Mouse (Mus musculus): ENCODE data around the gene Arpc3. TPM values are rescaled to one million over a fixed set of nuclear protein-coding genes. Genes with fewer than 3 reads are reported as not detected.
A peak's percentile ranks its signal among the peaks of the same experiment; 100 is the strongest.

Gene Arpc3
- 100 to 1,000 TPM; 164 to 180 TPM for total RNA-seq (2021)
- long read RNA-seq, experiment 1, transcript Arpc3-202 (7 exons, 899 nt) = major isoform, 11 of 15 reads
- long read RNA-seq, experiment 1, partial matches to known transcripts = 4 of 15 reads
- long read RNA-seq, experiment 1, other reads (novel, unspliced or antisense) = 0 of 15 reads
- long read RNA-seq, experiment 2, transcript Arpc3-202 (7 exons, 899 nt) = major isoform, 44 of 52 reads
- long read RNA-seq, experiment 2, partial matches to known transcripts = 3 of 52 reads
- long read RNA-seq, experiment 2, other reads (novel, unspliced or antisense) = 4 of 52 reads

DNA sequence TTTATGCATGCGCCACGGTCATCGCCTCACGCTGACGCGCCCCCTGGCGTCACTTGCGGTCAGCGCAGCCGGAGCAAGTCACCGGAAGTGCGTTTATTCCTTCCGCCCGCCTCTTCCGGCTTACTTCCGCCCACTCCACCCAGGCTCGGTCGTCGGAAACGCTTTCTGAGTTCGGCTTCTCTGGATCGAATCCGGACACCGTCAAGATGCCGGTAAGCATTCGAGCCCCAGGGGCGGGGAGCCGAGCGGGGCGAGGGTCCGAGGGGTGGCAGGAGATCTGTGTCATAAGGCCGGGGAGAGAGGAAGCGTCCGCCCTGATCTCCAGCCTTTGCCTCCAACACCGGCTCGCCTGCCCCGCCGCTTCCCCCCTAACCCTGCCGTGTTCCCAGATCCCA is at the start of gene Arpc3:
Arpc3 (plus strand) TSS at position 93 of the 395 bp plus-strand sequence.
- peak; percentile 72 to 80 for DNase-seq (ENCODE audit: low spot score in 2 of 2)

DNA sequence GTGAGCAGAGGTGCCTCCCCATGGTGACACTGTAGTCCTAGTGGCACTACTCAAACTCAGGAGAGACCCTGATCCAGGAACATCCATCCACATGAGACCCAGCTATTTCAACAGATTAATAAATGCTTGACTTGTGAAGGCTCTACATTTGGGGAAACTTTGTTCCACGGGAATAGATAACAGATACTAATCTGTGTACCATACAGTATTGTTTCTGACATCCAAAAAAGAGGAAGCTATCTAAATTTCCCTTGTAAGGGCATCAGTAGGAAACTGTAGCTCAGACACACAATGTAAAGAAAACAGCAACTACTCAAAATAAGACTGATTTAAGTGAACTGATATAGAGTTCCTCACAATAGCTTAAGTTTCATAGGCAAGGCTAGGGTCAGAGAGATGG is 48.8 kb upstream of the Arpc3 start:
- no peak for DNase-seq (ENCODE audit: low spot score in 2 of 2)

DNA sequence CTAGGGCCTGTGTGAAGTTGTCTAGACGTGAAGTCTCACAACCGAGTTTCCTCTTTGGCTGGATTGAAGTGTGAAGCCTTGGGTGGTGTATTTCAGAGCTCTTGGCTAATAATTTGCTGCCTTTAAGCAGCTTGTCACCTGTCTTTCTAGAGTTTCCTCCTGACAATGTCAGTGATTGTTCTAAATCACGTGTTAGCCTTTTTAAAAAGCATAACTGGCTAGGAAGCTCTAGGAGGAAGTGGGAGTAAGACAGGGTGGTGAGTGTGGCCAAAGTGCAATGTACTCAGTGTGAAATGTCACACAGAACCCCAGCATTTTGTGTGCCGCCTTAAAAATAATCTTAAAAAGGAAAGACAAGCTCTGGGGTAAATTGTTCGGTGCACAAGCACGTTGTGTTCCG is 47.9 kb upstream of the Arpc3 start:
- no peak for DNase-seq (ENCODE audit: low spot score in 2 of 2)

DNA sequence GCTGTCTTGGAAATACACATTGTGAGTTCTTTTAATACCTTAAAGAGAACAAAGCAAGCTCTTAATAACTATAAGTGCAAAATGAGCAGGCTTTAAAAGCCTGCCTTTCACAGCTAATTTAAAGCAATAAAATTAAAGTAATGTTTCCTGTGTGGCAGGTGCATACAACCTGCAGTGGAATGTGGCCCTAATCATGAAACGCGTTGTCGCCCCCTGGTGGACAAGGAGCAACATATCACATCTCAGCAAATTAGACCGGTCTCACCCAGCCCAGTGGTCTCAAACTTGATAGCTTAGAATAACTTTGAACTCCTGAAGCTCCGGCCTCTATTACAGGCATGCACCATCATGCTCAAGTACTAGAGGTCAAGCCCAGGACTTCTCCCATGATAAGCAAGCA is 47.4 kb upstream of the Arpc3 start:
- peak; percentile 24 to 64 for DNase-seq (ENCODE audit: low spot score in 2 of 2)

DNA sequence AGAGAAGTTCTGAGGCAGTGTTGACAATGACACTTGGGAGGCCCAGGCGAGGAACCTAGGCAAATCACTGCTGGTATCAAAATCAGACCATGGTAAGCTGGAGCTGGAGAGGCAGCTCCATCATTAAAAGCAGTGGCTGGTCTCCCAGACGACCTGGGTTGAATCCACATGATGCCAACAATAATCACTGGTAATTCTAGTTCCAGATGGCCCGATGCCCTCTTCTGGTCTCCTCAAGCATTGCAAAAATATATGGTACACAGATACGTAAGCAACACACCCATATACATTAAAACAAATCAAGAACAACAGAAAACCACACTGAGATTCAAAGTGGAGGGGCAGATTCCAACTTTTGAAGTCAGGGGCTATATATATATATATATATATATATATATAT is 45.9 kb upstream of the Arpc3 start:
- DNase-seq (ENCODE audit: low spot score in 2 of 2) = no peak

DNA sequence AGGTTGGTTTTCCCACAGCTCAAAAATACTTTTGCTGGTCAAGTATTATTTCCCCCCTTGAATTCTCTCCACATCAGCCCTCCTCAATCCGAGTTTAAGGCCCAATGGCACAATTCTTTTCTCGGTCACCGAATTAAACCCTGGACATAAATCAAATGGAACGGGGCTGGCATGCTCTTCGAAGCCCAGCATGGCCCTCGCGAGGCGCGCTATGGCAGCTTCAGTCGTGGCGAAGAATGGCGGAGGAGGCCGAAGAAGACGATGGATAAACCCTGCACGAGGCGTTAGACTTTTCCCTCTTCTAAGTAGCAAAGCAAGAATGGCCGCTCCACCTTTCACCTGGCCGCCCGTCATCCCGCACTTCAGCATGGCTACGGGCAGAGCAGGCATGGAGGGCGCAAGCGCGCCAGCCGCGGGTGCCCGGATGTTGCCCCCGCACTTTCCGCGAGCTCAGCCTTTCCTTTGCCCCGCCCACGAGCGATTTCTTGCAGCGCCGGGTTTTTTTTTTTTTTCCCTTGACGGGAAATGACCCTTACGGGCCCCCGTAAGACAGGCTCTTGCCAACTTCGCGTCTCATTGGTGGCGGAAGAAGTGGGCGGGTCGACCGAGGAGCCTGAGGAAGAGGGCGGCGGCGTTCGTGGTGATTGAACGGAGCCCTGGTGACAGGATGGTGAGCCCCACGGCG is 37.7 kb upstream of the Arpc3 start, which contains the start of the genes Rad9b and Vps29:
Rad9b (minus strand) TSS at position 427 of the 685 bp plus-strand sequence.
Vps29 (plus strand) TSS at position 563 of the 685 bp plus-strand sequence.
- DNase-seq (ENCODE audit: low spot score in 2 of 2) = peak; percentile 97

DNA sequence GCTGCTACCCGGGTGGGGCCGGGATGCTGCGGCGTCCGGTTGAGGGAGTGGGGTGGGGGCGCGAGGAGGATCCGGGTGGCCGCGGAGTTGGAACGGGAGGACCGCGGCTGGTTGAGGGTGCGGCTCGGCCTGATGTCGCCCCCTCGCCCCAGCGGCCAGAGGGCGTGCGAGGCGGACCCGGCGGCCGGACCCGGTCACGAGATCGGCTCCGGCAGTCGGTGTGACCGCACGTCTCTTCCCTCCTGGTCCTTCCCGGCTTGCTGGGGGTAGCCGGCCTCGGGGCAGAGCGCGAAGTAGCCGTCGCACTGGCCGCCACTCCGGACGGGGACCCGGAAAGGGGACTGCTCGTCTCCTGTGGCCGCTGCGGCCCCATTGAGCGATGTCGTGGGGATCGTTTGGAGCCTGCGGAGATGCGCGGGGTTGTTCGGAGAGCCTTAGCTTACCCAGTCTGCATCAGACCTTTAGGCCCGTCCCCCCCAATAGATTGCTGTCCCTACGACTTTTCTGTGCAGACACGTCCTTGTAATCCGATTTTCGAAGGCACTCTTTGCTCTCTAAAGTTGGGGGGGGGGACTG is 37.1 kb upstream of the Arpc3 start:
- DNase-seq (ENCODE audit: low spot score in 2 of 2) = no peak

DNA sequence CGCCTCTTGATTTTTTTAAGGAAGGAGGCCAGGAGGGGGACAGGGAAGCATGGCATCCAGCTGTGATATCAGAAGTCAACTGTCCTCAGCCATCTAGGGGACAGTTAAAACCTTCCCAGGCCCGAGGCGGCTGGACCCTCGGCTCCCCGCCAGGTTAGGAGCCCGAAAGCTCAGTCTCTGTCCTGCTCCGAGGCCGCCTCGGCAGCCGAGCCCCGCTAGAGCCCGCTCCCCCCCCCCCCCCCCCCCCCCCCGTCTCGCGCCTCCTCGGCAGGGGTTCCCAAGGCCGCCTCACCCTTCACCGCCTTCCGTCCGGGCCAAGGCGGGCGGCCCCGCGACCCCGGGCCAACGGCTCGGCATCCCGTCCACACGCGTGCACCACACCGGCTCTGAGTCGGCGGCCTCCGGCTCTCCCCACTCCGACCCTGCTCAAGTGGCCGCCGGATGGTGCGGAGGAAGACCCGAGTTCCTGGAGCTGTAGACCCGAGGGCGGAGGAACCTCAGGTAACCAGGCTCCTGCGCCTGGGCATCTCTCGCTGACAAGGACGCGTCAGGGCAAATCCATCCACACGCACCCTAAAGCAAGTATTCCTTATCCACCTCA is 20.0 kb upstream of the Arpc3 start, which contains the start of gene Gpn3:
Gpn3 (plus strand) TSS at position 286 of the 601 bp plus-strand sequence.
- DNase-seq (ENCODE audit: low spot score in 2 of 2) = peak in 1 of 2 experiments; percentile 39

DNA sequence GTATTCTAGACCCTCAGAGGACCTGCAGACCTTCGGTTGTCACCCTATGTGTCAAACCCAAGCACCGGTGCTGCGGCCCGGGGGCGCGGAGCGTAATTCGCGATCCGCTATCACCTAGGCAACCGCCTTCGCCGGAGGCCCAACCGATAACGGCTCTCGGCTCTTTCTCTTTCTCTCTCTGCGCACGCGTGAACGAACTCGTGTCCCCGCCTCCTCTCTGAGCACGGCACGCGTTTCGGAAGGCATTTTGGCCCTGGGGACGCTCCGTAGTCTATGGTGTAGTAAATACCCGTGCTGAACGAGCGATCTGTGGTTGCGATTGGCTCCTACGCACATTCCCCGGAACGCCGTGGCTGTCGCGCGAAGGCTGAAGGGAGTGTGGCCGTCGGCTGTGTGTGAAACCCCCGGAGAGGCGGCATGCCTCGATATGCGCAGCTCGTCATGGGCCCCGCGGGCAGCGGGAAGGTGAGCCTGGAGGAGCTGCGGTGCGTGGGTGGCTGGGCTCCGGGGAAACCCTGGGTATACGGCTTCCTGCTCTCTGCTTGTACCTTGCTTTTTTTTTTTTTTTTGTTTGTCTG is 19.4 kb upstream of the Arpc3 start, which contains the start of gene Fam216a:
Fam216a (minus strand) TSS at position 173 of the 578 bp plus-strand sequence.
- peak; percentile 96 to 99 for DNase-seq (ENCODE audit: low spot score in 2 of 2)

DNA sequence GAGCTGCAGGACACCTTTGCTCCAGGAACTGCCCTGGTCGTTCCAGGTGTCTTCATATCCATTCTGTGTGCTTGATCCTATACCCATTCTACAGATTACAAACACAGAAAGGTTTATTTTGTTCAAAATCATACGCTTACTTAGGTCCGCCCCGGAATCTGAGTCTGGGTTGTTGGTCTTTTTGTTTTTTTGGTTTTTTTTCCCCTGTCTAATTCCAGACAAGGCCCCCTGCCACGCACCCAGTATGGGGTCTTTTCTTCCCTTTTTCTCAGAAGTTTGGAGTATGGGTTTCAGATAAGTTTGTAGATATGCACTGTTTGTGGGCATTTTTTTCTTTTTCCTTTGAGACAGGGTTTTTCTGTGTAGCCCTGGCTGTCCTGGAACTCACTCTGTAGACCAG is 18.8 kb upstream of the Arpc3 start:
- no peak for DNase-seq (ENCODE audit: low spot score in 2 of 2)

DNA sequence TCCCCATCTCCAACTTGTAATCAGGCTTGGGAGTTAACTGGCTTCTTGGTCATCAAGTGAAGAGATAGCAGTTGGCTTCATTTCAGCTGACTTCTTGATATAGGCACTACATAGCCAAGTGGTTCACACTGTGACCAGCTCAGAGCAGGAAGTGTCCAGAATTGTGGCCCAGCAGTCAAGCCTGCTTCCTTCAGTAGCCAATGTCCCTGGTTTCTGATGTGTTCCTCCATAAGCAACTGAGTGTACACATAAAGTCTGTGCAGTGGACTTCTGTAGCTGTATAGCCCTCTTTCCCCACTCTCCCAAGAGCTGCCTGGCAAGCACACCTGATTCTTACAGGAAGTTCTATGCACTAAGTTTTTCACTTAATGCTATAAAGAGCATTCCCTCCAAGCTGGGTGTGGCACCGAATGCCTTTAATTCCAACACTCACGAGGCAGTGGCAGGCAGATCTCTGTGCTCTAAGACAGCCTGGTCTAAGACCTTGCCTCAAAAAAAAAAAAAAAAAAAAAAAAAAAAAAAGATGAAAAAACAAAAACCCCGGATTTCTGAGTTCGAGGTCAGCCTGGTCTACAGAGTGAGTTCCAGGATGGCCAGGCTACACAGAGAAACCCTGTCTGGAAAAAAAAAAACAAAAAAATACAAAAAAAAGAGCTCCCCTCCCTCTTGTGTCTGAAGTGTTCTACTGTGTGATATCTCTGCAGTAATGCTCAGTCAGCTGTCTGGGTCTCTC is 14.4 kb upstream of the Arpc3 start:
- no peak for DNase-seq (ENCODE audit: low spot score in 2 of 2)

DNA sequence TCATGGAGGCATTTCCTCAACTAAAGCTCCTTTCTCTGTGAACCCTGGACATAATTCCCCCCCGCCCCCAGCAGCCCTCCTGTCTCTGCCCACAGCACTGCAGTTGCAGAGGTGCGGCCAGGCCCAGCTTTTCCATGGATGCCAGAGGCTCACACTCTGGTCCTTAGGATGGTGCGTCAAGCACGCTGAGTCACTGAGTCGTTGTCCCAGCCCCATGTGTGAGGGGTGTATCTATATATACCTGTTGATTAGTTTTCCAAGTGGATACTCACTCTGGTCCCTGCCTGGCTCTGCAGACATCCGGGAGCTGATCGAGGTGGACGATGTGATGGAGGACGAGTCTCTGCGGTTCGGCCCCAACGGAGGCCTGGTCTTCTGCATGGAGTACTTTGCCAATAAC is 13.5 kb upstream of the Arpc3 start:
- no peak for DNase-seq (ENCODE audit: low spot score in 2 of 2)

DNA sequence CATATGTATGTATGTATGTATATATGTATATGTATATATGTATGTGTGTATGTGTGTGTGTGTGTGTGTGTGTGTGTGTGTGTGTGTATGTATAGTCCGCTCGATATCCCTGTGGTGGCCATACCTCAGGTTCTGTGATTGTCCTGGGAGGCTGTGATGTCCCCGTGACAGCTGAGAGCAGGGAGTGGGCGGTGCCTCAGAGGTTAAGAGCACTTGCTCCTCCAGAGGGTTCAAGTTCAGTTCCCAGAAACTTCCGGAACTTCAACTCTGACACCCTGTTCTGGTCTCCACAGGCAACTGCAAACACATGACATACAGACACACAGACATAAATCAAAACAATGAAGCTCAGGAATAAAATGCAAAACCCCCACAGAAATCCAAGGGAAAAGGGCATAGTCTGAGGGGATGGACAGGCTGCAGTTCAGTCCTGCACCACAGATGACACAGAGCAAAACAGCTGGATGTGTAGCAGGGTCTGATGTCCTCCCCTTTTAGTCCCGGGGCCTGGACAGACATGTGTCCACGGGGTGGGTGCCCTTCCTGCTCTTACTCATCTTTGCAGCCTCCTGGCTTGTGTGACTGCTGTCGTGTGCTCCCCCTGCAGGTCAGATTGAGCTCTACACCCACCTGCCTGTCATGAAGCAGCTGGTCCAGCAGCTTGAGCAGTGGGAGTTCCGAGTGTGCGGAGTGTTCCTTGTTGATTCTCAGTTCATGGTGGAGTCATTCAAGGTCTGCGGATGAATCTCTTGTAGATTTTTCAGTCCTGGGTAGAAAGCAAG is 12.1 kb upstream of the Arpc3 start:
- DNase-seq (ENCODE audit: low spot score in 2 of 2) = peak in 1 of 2 experiments; percentile 58

DNA sequence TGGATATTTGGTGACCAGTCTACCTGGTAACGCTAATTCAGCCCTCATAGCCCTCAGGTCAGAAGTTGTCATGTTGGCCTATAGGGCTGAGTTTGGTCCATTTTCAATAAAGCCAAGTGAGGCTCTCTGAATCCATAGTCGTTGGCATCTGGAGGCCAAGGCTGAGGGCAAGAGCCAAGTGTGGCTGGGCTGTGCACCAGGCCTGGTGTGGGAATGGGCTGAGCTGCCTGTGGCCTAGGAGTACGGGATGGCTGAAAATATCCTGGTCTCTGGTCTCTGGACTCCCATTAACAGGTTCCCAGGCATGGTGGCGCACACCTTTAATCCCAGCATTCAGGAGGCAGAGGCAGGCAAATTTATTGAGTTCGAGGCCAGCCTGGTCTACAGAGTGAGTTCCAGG is 1.7 kb upstream of the Arpc3 start:
- no peak for DNase-seq (ENCODE audit: low spot score in 2 of 2)

DNA sequence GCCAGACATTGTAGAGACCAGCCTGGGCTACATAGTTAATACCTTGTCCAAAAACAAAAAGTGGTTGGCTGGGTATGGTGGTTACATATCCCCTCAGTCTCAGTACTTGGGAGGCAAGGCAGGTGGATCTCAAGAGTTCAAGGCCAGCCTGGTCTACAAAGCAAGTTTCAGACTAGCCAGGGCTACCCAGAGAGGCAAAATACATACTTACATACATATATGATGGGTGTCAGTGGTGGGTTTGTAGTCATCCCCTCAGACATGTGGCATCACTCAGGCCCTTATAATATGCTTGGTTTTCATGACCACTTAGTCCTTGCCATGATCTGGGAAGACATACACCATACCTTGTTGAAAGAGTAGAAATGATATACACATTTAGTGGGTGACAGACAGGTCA is 1.0 kb upstream of the Arpc3 start:
- no peak for DNase-seq (ENCODE audit: low spot score in 2 of 2)

DNA sequence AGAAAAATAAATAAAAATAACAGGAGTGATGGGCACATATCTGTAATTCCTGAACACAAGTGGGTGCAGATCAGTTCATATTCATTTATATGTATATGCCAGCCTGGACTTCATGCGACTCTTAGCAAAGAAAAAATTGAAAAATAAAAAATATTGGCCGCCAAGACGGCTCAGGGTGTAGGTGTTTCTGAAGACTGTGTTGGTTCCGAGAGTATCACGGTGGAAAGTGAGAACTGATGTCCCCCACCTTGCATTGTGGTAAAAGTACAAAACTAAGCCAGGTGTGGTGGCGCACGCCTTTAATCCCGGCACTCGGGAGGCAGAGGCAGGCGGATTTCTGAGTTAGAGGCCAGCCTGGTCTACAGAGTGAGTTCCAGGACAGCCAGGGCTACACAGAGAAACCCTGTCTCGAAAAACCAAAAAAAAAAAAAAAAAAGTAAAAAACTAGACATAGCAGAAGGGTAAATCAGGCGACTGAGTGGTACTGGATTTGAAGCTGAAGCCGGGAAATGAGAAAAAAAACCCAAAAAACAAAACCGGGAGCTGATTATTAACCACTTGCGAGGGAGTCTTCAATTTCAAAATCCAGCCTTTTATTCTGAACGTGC is 396 bp upstream of the Arpc3 start:
- no peak for DNase-seq (ENCODE audit: low spot score in 2 of 2)

DNA sequence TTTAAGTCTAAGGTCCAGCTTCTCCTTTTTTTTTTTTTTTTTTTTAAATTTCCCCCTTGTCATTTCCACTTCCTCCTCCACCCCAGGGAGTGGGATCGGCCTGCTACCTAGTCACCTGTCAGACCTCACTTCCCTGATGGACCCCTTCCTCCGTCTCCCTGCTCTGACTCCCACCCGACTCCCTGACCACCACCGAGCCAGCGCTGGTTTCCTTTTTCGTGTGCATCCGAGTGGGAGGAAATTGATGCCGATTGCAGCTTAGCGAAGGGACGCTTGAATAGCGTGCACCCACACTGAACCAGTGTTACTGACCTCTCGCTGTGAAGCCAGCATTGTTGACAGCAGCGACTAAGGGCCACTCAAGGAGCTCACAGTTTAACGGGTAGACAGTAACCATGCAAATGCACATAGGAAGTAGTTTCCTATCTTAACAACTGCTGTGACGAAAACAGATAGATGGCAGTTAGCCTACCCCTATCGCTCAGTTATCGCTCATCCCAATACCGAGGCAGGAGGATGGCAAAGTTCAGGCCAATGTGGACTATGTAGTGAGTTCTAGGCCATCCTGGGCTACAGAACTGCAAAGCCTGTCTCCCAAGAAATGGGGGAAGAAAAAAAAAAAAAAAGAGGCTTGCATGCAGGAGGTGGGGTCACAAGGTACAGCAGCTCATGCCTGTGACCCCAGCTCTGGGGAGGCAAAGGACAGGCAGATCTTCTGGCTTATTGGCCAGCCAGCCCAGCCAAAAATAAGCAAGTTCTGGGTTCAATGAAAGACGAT is 738 bp downstream of the Arpc3 start:
- DNase-seq (ENCODE audit: low spot score in 2 of 2) = no peak

DNA sequence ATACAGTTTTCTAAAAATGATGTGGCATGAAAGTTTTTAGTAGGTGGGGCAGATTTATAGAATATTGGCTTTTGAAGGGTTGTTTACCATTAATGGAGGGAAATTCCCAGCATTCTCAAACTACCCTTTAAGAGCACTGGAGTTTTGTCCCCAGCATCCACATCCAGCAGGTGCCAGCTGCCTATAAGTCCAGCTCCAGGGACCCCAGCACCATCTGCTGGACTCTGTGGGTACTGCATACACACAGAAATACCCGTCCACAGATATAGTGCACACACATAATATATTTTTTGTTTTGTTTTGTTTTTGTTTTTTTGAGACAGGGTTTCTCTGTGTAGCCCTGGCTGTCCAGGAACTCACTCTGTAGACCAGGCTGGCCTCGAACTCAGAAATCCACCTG is 2.2 kb downstream of the Arpc3 start:
- DNase-seq (ENCODE audit: low spot score in 2 of 2) = peak; percentile 47 to 62

DNA sequence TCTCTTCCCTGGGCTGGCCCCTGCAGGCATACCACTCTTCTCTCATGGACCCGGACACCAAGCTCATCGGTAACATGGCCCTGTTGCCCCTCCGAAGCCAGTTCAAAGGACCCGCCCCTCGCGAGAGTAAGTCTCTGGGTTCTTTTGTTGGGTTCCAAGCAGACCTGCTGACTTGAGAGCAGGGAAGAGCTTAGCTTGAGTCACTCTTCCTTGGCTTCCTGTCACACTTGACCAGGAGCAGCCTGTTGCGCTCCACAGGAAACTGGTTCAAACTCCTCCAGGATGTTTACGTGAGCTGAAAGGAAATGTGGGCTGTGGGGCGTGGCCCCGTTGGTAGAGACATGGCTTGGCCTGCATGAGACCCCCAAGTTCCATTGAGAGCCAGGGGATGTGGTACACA is 5.1 kb downstream of the Arpc3 start:
- DNase-seq (ENCODE audit: low spot score in 2 of 2) = no peak
